Mouse (Mus musculus): Measurements from ENCODE around the gene Slc19a2. TPM values are rescaled to one million over a fixed set of nuclear protein-coding genes. Genes with fewer than 3 reads are reported as not detected.

Slc19a2 gene
- total and polyA plus RNA-seq, 2 experiments from 2014 or later, result 5.0 to 10.6 TPM

DNA sequence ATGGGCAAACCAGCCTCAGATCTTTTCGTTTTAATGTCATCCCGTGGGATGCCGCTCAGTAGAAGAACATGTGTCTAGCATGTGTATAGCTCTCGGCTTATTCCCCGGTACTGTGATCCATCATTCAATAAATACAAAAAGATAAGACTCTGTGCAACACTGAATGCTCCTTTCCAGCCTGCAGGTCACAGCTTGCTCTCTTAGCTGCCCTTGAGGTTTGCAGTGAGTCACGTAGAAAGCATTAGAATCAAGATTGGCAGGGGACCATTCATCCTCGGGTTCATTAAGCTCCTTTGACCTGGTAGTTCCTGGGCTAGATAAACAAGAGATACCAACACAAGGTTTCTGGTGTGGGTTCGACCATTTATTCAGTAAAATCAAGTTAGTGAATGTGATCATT, 6.0 kb upstream of the Slc19a2 start:
- TF ChIP-seq EP300 (IDR thresholded peaks at IDR 0.05; ENCODE audit: low read depth), result no peak
- TF ChIP-seq CTCF (IDR thresholded peaks at IDR 0.05; ENCODE audit: low read depth), result no peak
- H3K9ac ChIP-seq (replicated peaks; ENCODE audit: low read depth, low read length), result no peak overlapping the region
- no peak overlapping the region for H3K27ac ChIP-seq (ENCODE audit: low read depth)
- H3K4me3 ChIP-seq (ENCODE audit: low read depth, low read length), result no peak overlapping the region
- no peak overlapping the region for H3K4me2 ChIP-seq (ENCODE audit: low read depth, low read length)
- H3K27me3 ChIP-seq (ENCODE audit: control insufficient read depth, insufficient read depth, low read length), result no peaks in the 10 kb centered on the region
- peaks cover 7% of the 10 kb centered on the region for H3K4me1 ChIP-seq (ENCODE audit: control insufficient read depth, insufficient read depth)
- ATAC-seq (ENCODE audit: insufficient read depth, low read depth) (no peak), DNase-seq (ENCODE audit: low spot score) (no peak)
- no peaks in the 10 kb centered on the region for H3K9me3 ChIP-seq (replicated peaks; ENCODE audit: control insufficient read depth, low read length)
- WGBS, result 44% methylated on average over 8 of the region's 8 CpGs
- H3K36me3 ChIP-seq (replicated peaks; ENCODE audit: control insufficient read depth, insufficient read depth, low read length), result no peaks in the 10 kb centered on the region

DNA sequence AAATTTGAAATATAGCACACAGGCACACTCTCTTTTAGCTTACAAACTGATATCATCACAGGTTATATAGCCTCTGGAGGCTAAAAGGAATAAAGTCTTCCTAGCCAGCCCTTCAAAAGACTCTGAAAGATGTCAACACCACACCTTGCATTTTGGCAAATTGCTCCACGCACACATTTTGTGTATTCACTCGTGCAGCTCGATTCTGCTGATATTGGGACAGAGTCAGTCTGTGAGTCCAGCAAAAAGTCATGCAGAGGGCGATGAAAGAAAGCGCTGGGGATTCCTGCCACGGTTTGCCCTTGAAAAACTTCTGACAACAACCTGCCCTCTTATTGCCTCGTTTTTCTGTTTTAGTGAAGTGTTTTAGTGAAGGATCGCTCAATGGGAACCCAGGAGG, 1.4 kb upstream of the Slc19a2 start:
- Histone ChIP-seq H3K9me3 (replicated peaks; ENCODE audit: control insufficient read depth, low read length) (no peaks in the 10 kb centered on the region), H3K27me3 (ENCODE audit: control insufficient read depth, insufficient read depth, low read length) (no peaks in the 10 kb centered on the region), H3K9ac (replicated peaks; ENCODE audit: low read depth, low read length) (peak overlapping the region; percentile 54), H3K36me3 (replicated peaks; ENCODE audit: control insufficient read depth, insufficient read depth, low read length) (no peaks in the 10 kb centered on the region), H3K4me3 (ENCODE audit: low read depth, low read length) (peak overlapping the region; percentile 73), H3K27ac (ENCODE audit: low read depth) (peak overlapping the region; percentile 94), H3K4me2 (ENCODE audit: low read depth, low read length) (peak overlapping the region; percentile 90), H3K4me1 (ENCODE audit: control insufficient read depth, insufficient read depth) (peaks cover 25% of the 10 kb centered on the region)
- ATAC-seq (ENCODE audit: insufficient read depth, low read depth) (no peak), DNase-seq (ENCODE audit: low spot score) (no peak)
- TF ChIP-seq CTCF (IDR thresholded peaks at IDR 0.05; ENCODE audit: low read depth), result no peak
- 37% methylated on average over 8 of the region's 8 CpGs for WGBS

DNA sequence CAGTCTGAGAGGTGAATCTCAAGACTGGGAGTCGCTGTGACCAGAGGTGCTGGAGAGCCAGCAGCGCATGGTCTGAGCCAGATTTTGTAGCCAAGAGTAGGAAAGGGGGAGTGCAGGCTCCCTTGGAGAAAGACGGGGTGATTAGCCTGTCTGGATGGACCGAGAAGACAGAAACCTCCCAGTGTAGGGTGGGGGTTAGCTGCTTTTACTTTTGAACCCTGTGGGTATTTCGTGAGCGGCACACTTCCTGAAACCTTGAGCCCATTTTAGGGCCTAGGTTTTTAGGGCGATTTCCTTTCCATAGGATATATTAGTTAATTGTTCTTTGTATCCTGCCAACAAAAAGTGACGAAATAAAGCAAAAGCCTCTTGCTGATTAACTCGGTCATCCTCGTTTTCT, 875 bp upstream of the Slc19a2 start:
- Histone ChIP-seq H3K4me1 (ENCODE audit: control insufficient read depth, insufficient read depth) (peaks cover 25% of the 10 kb centered on the region), H3K27me3 (ENCODE audit: control insufficient read depth, insufficient read depth, low read length) (no peaks in the 10 kb centered on the region), H3K36me3 (replicated peaks; ENCODE audit: control insufficient read depth, insufficient read depth, low read length) (no peaks in the 10 kb centered on the region), H3K27ac (ENCODE audit: low read depth) (peak overlapping the region; percentile 94), H3K4me2 (ENCODE audit: low read depth, low read length) (peak overlapping the region; percentile 90), H3K9me3 (replicated peaks; ENCODE audit: control insufficient read depth, low read length) (no peaks in the 10 kb centered on the region), H3K9ac (replicated peaks; ENCODE audit: low read depth, low read length) (peak overlapping the region; percentile 54), H3K4me3 (ENCODE audit: low read depth, low read length) (peak overlapping the region; percentile 73)
- DNase-seq (ENCODE audit: low spot score) (peak; percentile 36), ATAC-seq (ENCODE audit: insufficient read depth, low read depth) (no peak)
- TF ChIP-seq EP300 (IDR thresholded peaks at IDR 0.05; ENCODE audit: low read depth) (no peak), CTCF (IDR thresholded peaks at IDR 0.05; ENCODE audit: low read depth) (no peak)
- 9% methylated on average over 10 of the region's 10 CpGs for WGBS

DNA sequence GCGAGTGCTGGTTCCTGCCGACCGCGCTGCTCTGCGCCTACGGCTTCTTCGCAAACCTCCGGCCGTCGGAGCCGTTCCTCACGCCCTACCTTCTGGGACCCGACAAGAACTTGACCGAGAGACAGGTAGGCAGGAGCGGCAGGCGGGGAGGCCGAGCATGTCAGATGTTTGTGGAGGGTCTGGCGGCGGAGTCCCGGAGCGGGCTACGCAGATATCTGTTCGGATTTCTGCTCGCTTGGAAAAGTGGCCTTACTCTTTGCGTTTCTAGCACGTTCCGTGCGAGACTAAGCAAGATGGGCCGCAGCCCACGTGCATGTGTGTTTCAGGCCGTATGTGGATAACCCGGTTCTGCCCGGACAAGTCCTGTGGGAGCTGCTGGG, 476 bp downstream of the Slc19a2 start:
- WGBS, result 0% methylated on average over 33 of the region's 33 CpGs
- H3K9ac ChIP-seq (replicated peaks; ENCODE audit: low read depth, low read length), result peak overlapping the region; percentile 69
- H3K36me3 ChIP-seq (replicated peaks; ENCODE audit: control insufficient read depth, insufficient read depth, low read length), result no peaks in the 10 kb centered on the region
- no peaks in the 10 kb centered on the region for H3K9me3 ChIP-seq (replicated peaks; ENCODE audit: control insufficient read depth, low read length)
- H3K4me2 ChIP-seq (ENCODE audit: low read depth, low read length), result peak overlapping the region; percentile 90
- TF ChIP-seq CTCF (IDR thresholded peaks at IDR 0.05; ENCODE audit: low read depth) (no peak), EP300 (IDR thresholded peaks at IDR 0.05; ENCODE audit: low read depth) (no peak)
- no peaks in the 10 kb centered on the region for H3K27me3 ChIP-seq (ENCODE audit: control insufficient read depth, insufficient read depth, low read length)
- peak; percentile 20 for DNase-seq (ENCODE audit: low spot score)
- peak overlapping the region; percentile 73 for H3K4me3 ChIP-seq (ENCODE audit: low read depth, low read length)
- peak; percentile 14 for ATAC-seq (ENCODE audit: insufficient read depth, low read depth)
- peak overlapping the region; percentile 94 for H3K27ac ChIP-seq (ENCODE audit: low read depth)
- peaks cover 25% of the 10 kb centered on the region for H3K4me1 ChIP-seq (ENCODE audit: control insufficient read depth, insufficient read depth)

DNA sequence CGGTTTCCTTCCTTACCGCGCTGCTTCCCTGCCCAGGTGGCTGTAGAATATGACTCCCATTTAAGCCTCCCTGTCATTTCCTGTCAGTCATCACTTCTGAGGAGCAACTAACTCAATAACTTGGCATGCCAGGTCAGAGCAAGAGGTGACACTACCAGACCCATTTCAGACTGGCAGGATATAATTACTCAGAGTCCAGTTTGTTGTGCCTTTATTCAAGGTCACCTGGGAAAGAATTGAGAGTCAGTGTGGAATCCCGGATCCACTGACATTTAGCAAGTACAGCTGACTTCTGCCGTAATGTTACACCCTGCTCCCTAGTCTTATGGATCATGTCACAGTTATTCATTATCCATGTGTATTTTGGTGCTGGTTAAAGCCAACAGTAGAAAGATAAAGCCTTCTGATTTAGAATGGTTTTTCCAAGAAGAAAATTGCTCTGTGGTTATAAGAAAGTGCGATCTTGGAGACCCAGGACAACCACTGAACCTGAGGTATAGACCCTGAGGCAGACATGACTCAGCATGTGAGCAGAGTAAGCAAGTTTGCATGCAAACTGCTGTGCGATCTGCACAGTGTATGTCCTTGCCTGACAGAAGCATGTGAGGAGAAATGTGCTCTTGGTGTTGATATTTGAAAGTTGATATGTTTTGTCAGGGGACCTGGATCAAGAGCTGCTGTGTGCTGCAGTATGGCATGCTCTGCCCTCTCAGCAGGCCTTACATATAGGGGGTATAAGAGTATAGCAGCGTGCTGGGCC, 1.7 kb downstream of the Slc19a2 start:
- no peaks in the 10 kb centered on the region for H3K9me3 ChIP-seq (replicated peaks; ENCODE audit: control insufficient read depth, low read length)
- TF ChIP-seq CTCF (IDR thresholded peaks at IDR 0.05; ENCODE audit: low read depth) (no peak), EP300 (IDR thresholded peaks at IDR 0.05; ENCODE audit: low read depth) (no peak)
- no peak overlapping the region for H3K27ac ChIP-seq (ENCODE audit: low read depth)
- H3K4me3 ChIP-seq (ENCODE audit: low read depth, low read length), result peak overlapping the region; percentile 73
- peaks cover 30% of the 10 kb centered on the region for H3K4me1 ChIP-seq (ENCODE audit: control insufficient read depth, insufficient read depth)
- ATAC-seq (ENCODE audit: insufficient read depth, low read depth) (no peak), DNase-seq (ENCODE audit: low spot score) (no peak)
- H3K9ac ChIP-seq (replicated peaks; ENCODE audit: low read depth, low read length), result no peak overlapping the region
- H3K27me3 ChIP-seq (ENCODE audit: control insufficient read depth, insufficient read depth, low read length), result no peaks in the 10 kb centered on the region
- H3K4me2 ChIP-seq (ENCODE audit: low read depth, low read length), result peak overlapping the region; percentile 90
- H3K36me3 ChIP-seq (replicated peaks; ENCODE audit: control insufficient read depth, insufficient read depth, low read length), result no peaks in the 10 kb centered on the region
- 52% methylated on average over 8 of the region's 8 CpGs for WGBS

DNA sequence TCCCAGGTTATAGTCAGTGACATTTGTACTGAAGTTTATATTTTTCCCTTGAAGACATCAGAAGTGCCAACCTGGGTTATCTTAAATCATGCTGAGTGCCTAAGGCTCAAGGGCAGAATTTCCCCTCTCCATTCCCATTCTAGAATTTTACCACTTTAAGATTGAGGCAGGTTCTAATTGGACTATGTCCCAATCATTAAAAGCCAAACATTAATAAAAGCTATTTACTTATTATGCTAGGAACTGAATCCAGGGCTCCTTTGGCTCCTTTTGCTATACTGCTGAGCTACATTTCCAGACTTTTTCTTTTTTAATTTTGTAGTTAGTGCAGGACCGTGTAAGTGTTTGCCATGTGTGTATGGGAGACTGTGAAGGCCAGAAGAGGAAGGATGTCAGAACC, 2.6 kb downstream of the Slc19a2 start:
- Histone ChIP-seq H3K27ac (ENCODE audit: low read depth) (no peak overlapping the region), H3K4me2 (ENCODE audit: low read depth, low read length) (no peak overlapping the region), H3K4me3 (ENCODE audit: low read depth, low read length) (no peak overlapping the region), H3K36me3 (replicated peaks; ENCODE audit: control insufficient read depth, insufficient read depth, low read length) (no peaks in the 10 kb centered on the region; the same call in 1 of the 2 replicates), H3K4me1 (ENCODE audit: control insufficient read depth, insufficient read depth) (peaks cover 30% of the 10 kb centered on the region), H3K9me3 (replicated peaks; ENCODE audit: control insufficient read depth, low read length) (no peaks in the 10 kb centered on the region), H3K27me3 (ENCODE audit: control insufficient read depth, insufficient read depth, low read length) (no peaks in the 10 kb centered on the region), H3K9ac (replicated peaks; ENCODE audit: low read depth, low read length) (no peak overlapping the region)
- TF ChIP-seq CTCF (IDR thresholded peaks at IDR 0.05; ENCODE audit: low read depth), result no peak
- no peak for TF ChIP-seq EP300 (IDR thresholded peaks at IDR 0.05; ENCODE audit: low read depth)
- ATAC-seq (ENCODE audit: insufficient read depth, low read depth), result no peak
- DNase-seq (ENCODE audit: low spot score), result no peak
- 72% methylated on average over 1 of the region's 1 CpGs for WGBS
